Mouse (Mus musculus) stomach, embryonic 15.5 days (tissue): ENCODE results near the gene Rpl23a. TPM values are rescaled to one million over a fixed set of nuclear protein-coding genes. Genes with fewer than 3 reads are reported as not detected.

Experiments used
- microRNA-seq: library from miRNA; unstranded; fragments of <30 nt; microRNA quantifications from one replicate; pipeline ENCODE4, GENCODE M21; 2016
- polyA plus RNA-seq: library from polyadenylated mRNA; unstranded; fragments of >200 nt; fragmentation: Nextera tagmentation; extraction: Ambion mirVana; gene quantifications from 2 replicates; pipeline ENCODE4 v1.2.1, GENCODE M21; 2015

Rpl23a gene
- polyA plus RNA-seq, 1 experiment from 2014 or later: 1,236 TPM

Small RNA genes lying within 50 kb of the gene (microRNA-seq; reads per million reads assigned to microRNA genes)
- gene Mir7653: not detected

Other genes starting within 250 kb of the Rpl23a start
- 13.4 and 18.0 TPM in 2 replicates for gene Phf12, start 200.8 kb downstream of the Rpl23a start, polyA plus RNA-seq
- 17.3 and 19.4 TPM in 2 replicates for gene Dhrs13, start 151.3 kb downstream of the Rpl23a start, polyA plus RNA-seq
- gene Flot2, start 145.7 kb downstream of the Rpl23a start, polyA plus RNA-seq: 54.1 and 60.5 TPM in 2 replicates
- 26.5 and 30.6 TPM in 2 replicates for gene Eral1, start 103.2 kb downstream of the Rpl23a start, polyA plus RNA-seq
- gene Fam222b, start 88.9 kb downstream of the Rpl23a start, polyA plus RNA-seq: 10.2 and 10.6 TPM in 2 replicates
- 57.3 and 67.4 TPM in 2 replicates for gene Traf4, start 18.0 kb downstream of the Rpl23a start, polyA plus RNA-seq
- 15.4 and 18.2 TPM in 2 replicates for gene Nek8, start 6.9 kb downstream of the Rpl23a start, polyA plus RNA-seq
- 29.8 and 30.8 TPM in 2 replicates for gene Tlcd1, start 6.9 kb downstream of the Rpl23a start, polyA plus RNA-seq
- gene Rab34, start 4.8 kb upstream of the Rpl23a start, polyA plus RNA-seq: 111 and 120 TPM in 2 replicates
- gene Proca1, start 9.8 kb upstream of the Rpl23a start, polyA plus RNA-seq: 2.9 and 3.0 TPM in 2 replicates
- gene Sdf2, start 62.2 kb upstream of the Rpl23a start, polyA plus RNA-seq: 89.7 and 92.1 TPM in 2 replicates
- gene Supt6, start 62.4 kb upstream of the Rpl23a start, polyA plus RNA-seq: 22.8 and 25.7 TPM in 2 replicates
- 76.7 and 82.5 TPM in 2 replicates for gene 2610507B11Rik, start 78.2 kb upstream of the Rpl23a start, polyA plus RNA-seq
- 0.26 and 0.37 TPM in 2 replicates for gene BC030499, start 107.3 kb upstream of the Rpl23a start, polyA plus RNA-seq
- gene Spag5, start 117.9 kb upstream of the Rpl23a start, polyA plus RNA-seq: 33.3 and 34.6 TPM in 2 replicates
- 24.1 and 24.5 TPM in 2 replicates for gene Aldoc, start 139.4 kb upstream of the Rpl23a start, polyA plus RNA-seq
- 67.8 and 75.7 TPM in 2 replicates for gene Pigs, start 144.8 kb upstream of the Rpl23a start, polyA plus RNA-seq
- 34.1 and 34.8 TPM in 2 replicates for gene Unc119, start 159.9 kb upstream of the Rpl23a start, polyA plus RNA-seq
- 0.63 and 0.90 TPM in 2 replicates for gene Foxn1, start 203.0 kb upstream of the Rpl23a start, polyA plus RNA-seq
- gene Slc13a2, start 238.6 kb upstream of the Rpl23a start, polyA plus RNA-seq: 0.26 and 0.51 TPM in 2 replicates